27 mouse cellular contexts compared by ENCODE assay signal in genomic region chr17:13188846-13189245, GRCm38 (mm10). TPM values are rescaled to one million over a fixed set of nuclear protein-coding genes. Genes with fewer than 3 reads are reported as not detected.
A peak's percentile ranks its signal among the peaks of the same experiment; 100 is the strongest.
DNase-seq lines count a peak whose midpoint lies in the region; ATAC-seq and TF ChIP-seq lines count a peak whose summit lies in the region.
"Not testable (repeated sequence)": the region's sequence is repeated elsewhere in the genome, so short reads cannot be mapped to it uniquely, and the experiment has no call there.
"Had no signal": no experiment of that assay in that cellular context is flagged by ENCODE, and none has a peak within 500 bp of the region (broad histone marks: within the 10 kb centered on the region; RNA-seq: fewer than 3 reads in every experiment).

No protein-coding gene starts in this region.

- not testable (repeated sequence) for H3K9ac ChIP-seq in forebrain, embryonic 11.5 days (ENCODE audit: low read length); midbrain, postnatal 0 days (replicated peaks; ENCODE audit: low read length, poor library complexity, severe bottlenecking)

- not testable (repeated sequence) for H3K36me3 ChIP-seq in forebrain, embryonic 11.5 days (ENCODE audit: control insufficient read depth, insufficient read depth, low read length); midbrain, postnatal 0 days (ENCODE audit: insufficient read depth, low read length)

- H3K27me3 ChIP-seq in forebrain, embryonic 11.5 days (ENCODE audit: control insufficient read depth, insufficient read depth, low read length); midbrain, postnatal 0 days (ENCODE audit: insufficient read depth, low read length): not testable (repeated sequence)

- H3K4me3 ChIP-seq in forebrain, embryonic 11.5 days (ENCODE audit: low read depth, low read length); midbrain, postnatal 0 days (ENCODE audit: low read depth, low read length): not testable (repeated sequence)

- ATAC-seq in forebrain, embryonic 11.5 days (replicated peaks; ENCODE audit: low FRiP score): not testable (repeated sequence)
- ATAC-seq in megakaryocyte, adult 5-6 weeks (ENCODE audit: poor library complexity, severe bottlenecking): peak; percentile 78
- ATAC-seq in midbrain, postnatal 0 days (ENCODE audit: low FRiP score): peak; percentile 10; the same call in 1 of the 2 replicates

- TF ChIP-seq CTCF in midbrain, postnatal 0 days (IDR thresholded peaks at IDR 0.05): not testable (repeated sequence)

- not testable (repeated sequence) for H3K4me1 ChIP-seq in forebrain, embryonic 11.5 days (replicated peaks; ENCODE audit: control insufficient read depth, insufficient read depth, low read length); midbrain, postnatal 0 days (ENCODE audit: insufficient read depth, low read length)

- WGBS in forebrain, embryonic 11.5 days: 90% methylated on average over 2 of the region's 2 CpGs
- 80% methylated on average over 2 of the region's 2 CpGs for WGBS in midbrain, postnatal 0 days

- not testable (repeated sequence) for H3K27ac ChIP-seq in forebrain, embryonic 11.5 days (ENCODE audit: low read depth, low read length); midbrain, postnatal 0 days (ENCODE audit: low read depth, low read length)

- H3K4me2 ChIP-seq in forebrain, embryonic 11.5 days (ENCODE audit: low read depth, low read length, severe bottlenecking); midbrain, postnatal 0 days (ENCODE audit: low read depth, low read length, poor library complexity, severe bottlenecking): not testable (repeated sequence)

- H3K9me3 ChIP-seq in forebrain, embryonic 11.5 days (ENCODE audit: control insufficient read depth, low read length): peaks cover 17% of the 10 kb centered on the region; the same call in 1 of the 2 replicates
- peaks cover 34% of the 10 kb centered on the region for H3K9me3 ChIP-seq in midbrain, postnatal 0 days (ENCODE audit: low read length)

- DNase-seq in A20 (ENCODE audit: low read depth, low spot score): peak; percentile 91
- peak; percentile 68 for DNase-seq in MEL-GATA-1-ER (ENCODE audit: extremely low read depth, low read depth)
- DNase-seq in forebrain, embryonic 11.5 days (ENCODE audit: low spot score): peak; percentile 45
- peak; percentile 22 for DNase-seq in heart, adult 11 months
- DNase-seq in midbrain, postnatal 0 days (ENCODE audit: low spot score): not testable (repeated sequence)

RNA-seq across cellular contexts. Expression of gene Smok2a, which starts 32.1 kb away (rescaled TPM):
- polyA plus RNA-seq in forebrain, embryonic 11.5 days (2014; fragmentation: Nextera tagmentation; extraction: Ambion mirVana): not detected in 2 replicates
- total RNA-seq in megakaryocyte, adult 5-6 weeks (2015): not detected in 2 replicates
- not detected in 2 replicates for total RNA-seq in megakaryocyte, adult 5-6 weeks (2017)
- total RNA-seq in midbrain, postnatal 0 days (2014; rRNA removed): not detected in 2 replicates
- polyA plus RNA-seq in midbrain, postnatal 0 days (2015; fragmentation: Nextera tagmentation; extraction: Ambion mirVana): not detected in 2 replicates
- total RNA-seq: adrenal gland, adult 18-20 months; adrenal gland, postnatal 10 days; adrenal gland, postnatal 36 days; gastrocnemius, adult 2 months; gastrocnemius, postnatal 14 days; gastrocnemius, postnatal 4 days; heart, adult 2 months; heart, postnatal 14 days; heart, postnatal 4 days had no signal
- polyA plus RNA-seq: embryonic facial prominence, embryonic 12.5 days; embryonic facial prominence, embryonic 15.5 days; forebrain, embryonic 13.5 days; forebrain, embryonic 16.5 days; frontal cortex, adult 2 months; heart, adult 2 months; heart, embryonic 10.5 days; heart, embryonic 13.5 days; heart, embryonic 16.5 days; hindbrain, embryonic 11.5 days; hindbrain, embryonic 15.5 days; intestine, embryonic 14.5 days; Patski had no signal

RNA-seq across cellular contexts. Expression of gene Smok2b, which starts 41.2 kb away (rescaled TPM):
- polyA plus RNA-seq in forebrain, embryonic 11.5 days (2014; fragmentation: Nextera tagmentation; extraction: Ambion mirVana): not detected in 2 replicates
- total RNA-seq in megakaryocyte, adult 5-6 weeks (2015): not detected in 2 replicates
- not detected in 2 replicates for total RNA-seq in megakaryocyte, adult 5-6 weeks (2017)
- total RNA-seq in midbrain, postnatal 0 days (2014; rRNA removed): not detected in 2 replicates
- not detected in 2 replicates for polyA plus RNA-seq in midbrain, postnatal 0 days (2015; fragmentation: Nextera tagmentation; extraction: Ambion mirVana)
- total RNA-seq: adrenal gland, adult 18-20 months; adrenal gland, postnatal 10 days; adrenal gland, postnatal 36 days; gastrocnemius, adult 2 months; gastrocnemius, postnatal 14 days; gastrocnemius, postnatal 4 days; heart, adult 2 months; heart, postnatal 14 days; heart, postnatal 4 days had no signal
- polyA plus RNA-seq: embryonic facial prominence, embryonic 12.5 days; embryonic facial prominence, embryonic 15.5 days; forebrain, embryonic 13.5 days; forebrain, embryonic 16.5 days; frontal cortex, adult 2 months; heart, adult 2 months; heart, embryonic 10.5 days; heart, embryonic 13.5 days; heart, embryonic 16.5 days; hindbrain, embryonic 11.5 days; hindbrain, embryonic 15.5 days; intestine, embryonic 14.5 days; Patski had no signal

RNA-seq across cellular contexts. Expression of gene Unc93a, which starts 57.2 kb away (rescaled TPM):
- polyA plus RNA-seq in forebrain, embryonic 11.5 days (2014; fragmentation: Nextera tagmentation; extraction: Ambion mirVana): not detected in 2 replicates
- not detected in 2 replicates for total RNA-seq in megakaryocyte, adult 5-6 weeks (2015)
- 0.29 TPM in 1 of 2 replicates, not detected in the other for total RNA-seq in megakaryocyte, adult 5-6 weeks (2017)
- total RNA-seq in midbrain, postnatal 0 days (2014; rRNA removed): 0.14 TPM in 1 of 2 replicates, not detected in the other
- polyA plus RNA-seq in midbrain, postnatal 0 days (2015; fragmentation: Nextera tagmentation; extraction: Ambion mirVana): 0.05 and 0.17 TPM in 2 replicates
- total RNA-seq: gastrocnemius, adult 2 months; gastrocnemius, postnatal 14 days; heart, adult 2 months; heart, postnatal 14 days; heart, postnatal 4 days had no signal
- polyA plus RNA-seq: embryonic facial prominence, embryonic 12.5 days; embryonic facial prominence, embryonic 15.5 days; forebrain, embryonic 13.5 days; heart, embryonic 10.5 days; heart, embryonic 13.5 days; heart, embryonic 16.5 days; hindbrain, embryonic 11.5 days; hindbrain, embryonic 15.5 days; intestine, embryonic 14.5 days had no signal
